Mouse (Mus musculus) heart, embryonic 15.5 days (tissue): ENCODE results near the gene Aoc2. TPM values are rescaled to one million over a fixed set of nuclear protein-coding genes. Genes with fewer than 3 reads are reported as not detected.

Experiments
- ATAC-seq: fragments of 200-750 bp; cut with Nextera tagmentation; replicated peaks from 2 replicates; pipeline ENCODE4 v1.8.0; 2017; ENCODE audit warnings: low read depth, moderate TSS enrichment; ENCODE audit not compliant: insufficient number of reproducible peaks, insufficient read depth, low FRiP score
- H3K27ac ChIP-seq: fragments of 300-500 bp; sonication (generic); 2 replicates; pipeline ENCODE4 v1.5.1; 2015; ENCODE audit warnings: mild to moderate bottlenecking, inconsistent platforms
- H3K27me3 ChIP-seq: fragments of 300-500 bp; sonication (generic); 2 replicates; pipeline ENCODE4 v1.6.1; 2015; ENCODE audit warnings: inconsistent platforms
- H3K36me3 ChIP-seq: fragments of 300-500 bp; sonication (generic); 2 replicates; pipeline ENCODE4 v1.6.1; 2015; ENCODE audit warnings: mild to moderate bottlenecking, inconsistent platforms
- H3K4me1 ChIP-seq: fragments of 300-500 bp; sonication (generic); replicated peaks from 2 replicates; pipeline ENCODE4 v1.6.1; 2015; ENCODE audit warnings: inconsistent platforms
- H3K4me2 ChIP-seq: fragments of 300-500 bp; sonication (generic); 2 replicates; pipeline ENCODE4 v1.6.1; 2015; ENCODE audit warnings: inconsistent platforms, mild to moderate bottlenecking, moderate library complexity
- H3K4me3 ChIP-seq: fragments of 300-500 bp; sonication (generic); 2 replicates; pipeline ENCODE4 v1.5.1; 2015; ENCODE audit warnings: mild to moderate bottlenecking, inconsistent platforms
- H3K9ac ChIP-seq: fragments of 300-500 bp; sonication (generic); 2 replicates; pipeline ENCODE4 v1.6.1; 2015; ENCODE audit warnings: mild to moderate bottlenecking, inconsistent platforms
- H3K9me3 ChIP-seq: fragments of 300-500 bp; sonication (generic); replicated peaks from 2 replicates; pipeline ENCODE4 v1.6.1; 2016; ENCODE audit warnings: inconsistent platforms
- WGBS: fragments of 180-500 bp; shearing (Covaris S2); methylation state at CpG from one replicate; pipeline ENCODE4 v1.1.7; 2015; ENCODE audit warnings: mixed read lengths; 5-methylcytosine and 5-hydroxymethylcytosine counted together
- polyA plus RNA-seq: library from polyadenylated mRNA; unstranded; fragments of >200 nt; fragmentation: Nextera tagmentation; extraction: Ambion mirVana; gene quantifications from 2 replicates; pipeline ENCODE4 v1.2.1, GENCODE M21; 2015

The Aoc2 gene
- polyA plus RNA-seq, 1 experiment from 2014 or later = 0.43 TPM

- peaks cover 70% of the 10 kb centered on the region for H3K36me3 ChIP-seq
- no peaks in the 10 kb centered on the region for H3K9me3 ChIP-seq
- no peaks in the 10 kb centered on the region for H3K4me1 ChIP-seq
- no peak overlapping the region for H3K4me2 ChIP-seq
- 94% methylated on average over 8 of the region's 8 CpGs for WGBS
- no peaks in the 10 kb centered on the region for H3K27me3 ChIP-seq
- ATAC-seq = no peak
- H3K9ac ChIP-seq = no peak overlapping the region
- no peak overlapping the region for H3K4me3 ChIP-seq
- H3K27ac ChIP-seq = no peak overlapping the region
Measured at GRCm38 (mm10) chr11:101291231-101291630, 33.6 kb upstream of the Aoc2 start.

GRCm38 (mm10) chr11:101295191-101295590 is 29.7 kb upstream of the Aoc2 start:
- Histone ChIP-seq H3K27ac (no peak overlapping the region), H3K9ac (no peak overlapping the region), H3K36me3 (peaks cover 43% of the 10 kb centered on the region), H3K4me2 (no peak overlapping the region), H3K9me3 (no peaks in the 10 kb centered on the region), H3K27me3 (no peaks in the 10 kb centered on the region), H3K4me1 (no peaks in the 10 kb centered on the region), H3K4me3 (no peak overlapping the region)
- ATAC-seq = no peak
- 92% methylated on average over 8 of the region's 8 CpGs for WGBS

- Histone ChIP-seq H3K27me3 (no peaks in the 10 kb centered on the region), H3K4me1 (peaks cover 15% of the 10 kb centered on the region), H3K9me3 (no peaks in the 10 kb centered on the region), H3K36me3 (peaks cover 1% of the 10 kb centered on the region; the same call in 1 of the 2 replicates), H3K27ac (no peak overlapping the region), H3K9ac (peak overlapping the region; percentile 90), H3K4me3 (peak overlapping the region; percentile 95), H3K4me2 (peak overlapping the region; percentile 89)
- 66% methylated on average over 7 of the region's 7 CpGs for WGBS
- ATAC-seq = no peak
Measured at GRCm38 (mm10) chr11:101300881-101301280, 24.0 kb upstream of the Aoc2 start.

- Histone ChIP-seq H3K27ac (peak overlapping the region; percentile 66), H3K4me3 (peak overlapping the region; percentile 95)
Measured at GRCm38 (mm10) chr11:101301299-101302003, 23.4 kb upstream of the Aoc2 start.

GRCm38 (mm10) chr11:101302004-101302798 is 22.7 kb upstream of the Aoc2 start, which contains the start of gene Becn1:
TSS of gene Becn1 (minus strand) at chr11:101302286.
- Histone ChIP-seq H3K4me2 (peak within 1 kb of the TSS; percentile 89), H3K27me3 (no peaks in the 10 kb centered on the region), H3K4me3 (peak within 1 kb of the TSS; percentile 95), H3K36me3 (no peaks in the 10 kb centered on the region), H3K9ac (peak within 1 kb of the TSS; percentile 90), H3K4me1 (peaks cover 15% of the 10 kb centered on the region), H3K27ac (peak within 1 kb of the TSS; percentile 66), H3K9me3 (no peaks in the 10 kb centered on the region)
- 5% methylated on average over 39 of the region's 39 CpGs for WGBS
- peak; percentile 87 for ATAC-seq

More at GRCm38 (mm10) chr11:101301299-101302003, 23.4 kb upstream of the Aoc2 start:
- H3K4me1 ChIP-seq = peaks cover 15% of the 10 kb centered on the region
- no peaks in the 10 kb centered on the region for H3K27me3 ChIP-seq
- ATAC-seq = peak; percentile 37; the same call in 1 of the 2 replicates
- WGBS = 11% methylated on average over 26 of the region's 26 CpGs
- peak overlapping the region; percentile 89 for H3K4me2 ChIP-seq
- H3K36me3 ChIP-seq = no peaks in the 10 kb centered on the region
- peak overlapping the region; percentile 90 for H3K9ac ChIP-seq
- no peaks in the 10 kb centered on the region for H3K9me3 ChIP-seq

GRCm38 (mm10) chr11:101307744-101308143 is 17.1 kb upstream of the Aoc2 start:
- Histone ChIP-seq H3K9ac (no peak overlapping the region), H3K4me3 (no peak overlapping the region), H3K36me3 (no peaks in the 10 kb centered on the region), H3K9me3 (no peaks in the 10 kb centered on the region), H3K4me2 (no peak overlapping the region), H3K4me1 (no peaks in the 10 kb centered on the region), H3K27me3 (no peaks in the 10 kb centered on the region), H3K27ac (no peak overlapping the region)
- 18% methylated on average over 5 of the region's 5 CpGs for WGBS
- ATAC-seq = no peak

GRCm38 (mm10) chr11:101311083-101311482 is 13.8 kb upstream of the Aoc2 start:
- Histone ChIP-seq H3K9ac (no peak overlapping the region), H3K27ac (no peak overlapping the region), H3K9me3 (no peaks in the 10 kb centered on the region), H3K36me3 (no peaks in the 10 kb centered on the region), H3K4me3 (no peak overlapping the region), H3K27me3 (no peaks in the 10 kb centered on the region), H3K4me1 (peaks cover 2% of the 10 kb centered on the region; the same call in 1 of the 2 replicates), H3K4me2 (no peak overlapping the region)
- WGBS = 79% methylated on average over 3 of the region's 3 CpGs
- no peak for ATAC-seq

GRCm38 (mm10) chr11:101312150-101312549 is 12.7 kb upstream of the Aoc2 start:
- H3K9me3 ChIP-seq = no peaks in the 10 kb centered on the region
- H3K9ac ChIP-seq = no peak overlapping the region
- H3K4me3 ChIP-seq = no peak overlapping the region
- H3K27me3 ChIP-seq = no peaks in the 10 kb centered on the region
- H3K4me1 ChIP-seq = peaks cover 9% of the 10 kb centered on the region
- WGBS = 45% methylated on average over 3 of the region's 3 CpGs
- H3K27ac ChIP-seq = no peak overlapping the region
- no peak for ATAC-seq
- no peaks in the 10 kb centered on the region for H3K36me3 ChIP-seq
- H3K4me2 ChIP-seq = no peak overlapping the region

GRCm38 (mm10) chr11:101314567-101314966 is 10.3 kb upstream of the Aoc2 start:
- Histone ChIP-seq H3K4me2 (no peak overlapping the region), H3K9me3 (no peaks in the 10 kb centered on the region), H3K4me3 (no peak overlapping the region), H3K4me1 (peaks cover 17% of the 10 kb centered on the region), H3K36me3 (peaks cover 17% of the 10 kb centered on the region), H3K9ac (no peak overlapping the region), H3K27me3 (no peaks in the 10 kb centered on the region), H3K27ac (no peak overlapping the region)
- 97% methylated on average over 1 of the region's 1 CpGs for WGBS
- ATAC-seq = no peak

GRCm38 (mm10) chr11:101315082-101315650 is 9.7 kb upstream of the Aoc2 start:
- H3K4me2 ChIP-seq = peak overlapping the region; percentile 96
- no peaks in the 10 kb centered on the region for H3K9me3 ChIP-seq
- no peaks in the 10 kb centered on the region for H3K27me3 ChIP-seq
- H3K27ac ChIP-seq = peak overlapping the region; percentile 78
- ATAC-seq = no peak
- 82% methylated on average over 8 of the region's 8 CpGs for WGBS
- peak overlapping the region; percentile 92 for H3K9ac ChIP-seq
- H3K4me1 ChIP-seq = peaks cover 17% of the 10 kb centered on the region
- H3K36me3 ChIP-seq = peaks cover 23% of the 10 kb centered on the region
- peak overlapping the region; percentile 86 for H3K4me3 ChIP-seq
